Comparison of ENCODE assay signal across 11 mouse cellular contexts in genomic region chr12:105475230-105475911, GRCm38 (mm10). TPM values are rescaled to one million over a fixed set of nuclear protein-coding genes. Genes with fewer than 3 reads are reported as not detected.
DNase-seq lines count a peak whose midpoint lies in the region; ATAC-seq and TF ChIP-seq lines count a peak whose summit lies in the region.
"Had no signal": no experiment of that assay in that cellular context is flagged by ENCODE, and none has a peak within 500 bp of the region (broad histone marks: within the 10 kb centered on the region; RNA-seq: fewer than 3 reads in every experiment).

No protein-coding gene starts in this region.

- H3K4me1 ChIP-seq in forebrain, embryonic 14.5 days (ENCODE audit: control insufficient read depth, insufficient read depth, low read length), result no peaks in the 10 kb centered on the region
- H3K4me1 ChIP-seq in forebrain, embryonic 11.5 days (replicated peaks; ENCODE audit: control insufficient read depth, insufficient read depth, low read length), result no peaks in the 10 kb centered on the region
- H3K4me1 ChIP-seq in hindbrain, embryonic 10.5 days (replicated peaks), result peaks cover 23% of the 10 kb centered on the region
- H3K4me1 ChIP-seq in midbrain, embryonic 10.5 days, result peaks cover 41% of the 10 kb centered on the region
- no peaks in the 10 kb centered on the region for H3K4me1 ChIP-seq in liver, postnatal 0 days (ENCODE audit: insufficient read depth)
- H3K4me1 ChIP-seq: heart, embryonic 15.5 days; liver, embryonic 15.5 days had no signal

- H3K4me2 ChIP-seq in forebrain, embryonic 14.5 days (ENCODE audit: low read length), result no peak overlapping the region
- no peak overlapping the region for H3K4me2 ChIP-seq in forebrain, embryonic 11.5 days (ENCODE audit: low read depth, low read length, severe bottlenecking)
- no peak overlapping the region for H3K4me2 ChIP-seq in liver, postnatal 0 days (ENCODE audit: low read depth, low read length)
- H3K4me2 ChIP-seq: heart, embryonic 15.5 days; liver, embryonic 15.5 days had no signal

- peak; percentile 50; the same call in 1 of the 2 replicates for ATAC-seq in forebrain, embryonic 14.5 days
- ATAC-seq in forebrain, embryonic 11.5 days (replicated peaks; ENCODE audit: low FRiP score), result no peak
- ATAC-seq in liver, postnatal 0 days, result no peak

- no peaks in the 10 kb centered on the region for H3K9me3 ChIP-seq in forebrain, embryonic 14.5 days (replicated peaks; ENCODE audit: control insufficient read depth, low read length)
- H3K9me3 ChIP-seq in forebrain, embryonic 11.5 days (ENCODE audit: control insufficient read depth, low read length), result no peaks in the 10 kb centered on the region
- no peaks in the 10 kb centered on the region for H3K9me3 ChIP-seq in hindbrain, embryonic 10.5 days
- no peaks in the 10 kb centered on the region for H3K9me3 ChIP-seq in midbrain, embryonic 10.5 days (replicated peaks)
- no peaks in the 10 kb centered on the region for H3K9me3 ChIP-seq in liver, postnatal 0 days (ENCODE audit: low read length)
- H3K9me3 ChIP-seq: heart, embryonic 15.5 days; liver, embryonic 15.5 days had no signal

- no peak overlapping the region for H3K27ac ChIP-seq in forebrain, embryonic 14.5 days (ENCODE audit: low read depth, low read length)
- H3K27ac ChIP-seq in forebrain, embryonic 11.5 days (ENCODE audit: low read depth, low read length), result no peak overlapping the region
- H3K27ac ChIP-seq in hindbrain, embryonic 10.5 days, result peak overlapping the region; percentile 5
- peak overlapping the region; percentile 74 for H3K27ac ChIP-seq in midbrain, embryonic 10.5 days (replicated peaks)
- H3K27ac ChIP-seq in liver, postnatal 0 days (ENCODE audit: low read depth), result no peak overlapping the region
- H3K27ac ChIP-seq: heart, embryonic 15.5 days; liver, embryonic 15.5 days had no signal

- no peak overlapping the region for H3K4me3 ChIP-seq in forebrain, embryonic 14.5 days (ENCODE audit: low read depth, low read length)
- H3K4me3 ChIP-seq in forebrain, embryonic 11.5 days (ENCODE audit: low read depth, low read length), result no peak overlapping the region
- H3K4me3 ChIP-seq in hindbrain, embryonic 10.5 days, result no peak overlapping the region
- H3K4me3 ChIP-seq in midbrain, embryonic 10.5 days, result no peak overlapping the region; the same call in 1 of the 2 replicates
- H3K4me3 ChIP-seq in liver, postnatal 0 days (ENCODE audit: low read depth, low read length), result no peak overlapping the region
- H3K4me3 ChIP-seq: heart, embryonic 15.5 days; liver, embryonic 15.5 days had no signal

- no peaks in the 10 kb centered on the region for H3K27me3 ChIP-seq in forebrain, embryonic 14.5 days (replicated peaks; ENCODE audit: control insufficient read depth, insufficient read depth, low read length)
- no peaks in the 10 kb centered on the region for H3K27me3 ChIP-seq in forebrain, embryonic 11.5 days (ENCODE audit: control insufficient read depth, insufficient read depth, low read length)
- H3K27me3 ChIP-seq in hindbrain, embryonic 10.5 days (ENCODE audit: insufficient read depth, poor library complexity, severe bottlenecking), result no peaks in the 10 kb centered on the region
- no peaks in the 10 kb centered on the region for H3K27me3 ChIP-seq in midbrain, embryonic 10.5 days (ENCODE audit: low read depth, poor library complexity, severe bottlenecking)
- no peaks in the 10 kb centered on the region for H3K27me3 ChIP-seq in liver, postnatal 0 days (ENCODE audit: insufficient read depth, low read length)
- H3K27me3 ChIP-seq: heart, embryonic 15.5 days; liver, embryonic 15.5 days had no signal

- DNase-seq in forebrain, embryonic 14.5 days (ENCODE audit: low spot score), result peak; percentile 59
- no peak for DNase-seq in forebrain, embryonic 11.5 days (ENCODE audit: low spot score)
- peak; percentile 79 for DNase-seq in A20 (ENCODE audit: low read depth, low spot score)
- peak; percentile 17 for DNase-seq in hindbrain, embryonic 10.5 days (ENCODE audit: low spot score)
- DNase-seq in midbrain, embryonic 10.5 days (ENCODE audit: low spot score), result peak; percentile 31
- no peak for DNase-seq in liver, postnatal 0 days
- DNase-seq in natural killer cell, adult 2 months (ENCODE audit: low spot score in 2 of 2), result no peak
- no peak for DNase-seq in cerebellum, adult 11-12 months
- DNase-seq: cerebellum, postnatal 14 days had no signal

- 62% methylated on average over 12 of the region's 12 CpGs for WGBS in forebrain, embryonic 14.5 days
- 73% methylated on average over 12 of the region's 12 CpGs for WGBS in forebrain, embryonic 11.5 days
- 63% methylated on average over 12 of the region's 12 CpGs for WGBS in hindbrain, embryonic 10.5 days
- 62% methylated on average over 12 of the region's 12 CpGs for WGBS in midbrain, embryonic 10.5 days
- 65% methylated on average over 12 of the region's 12 CpGs for WGBS in liver, postnatal 0 days (ENCODE audit: insufficient replicate concordance)

- no peak for TF ChIP-seq CTCF in liver, postnatal 0 days (IDR thresholded peaks at IDR 0.05; ENCODE audit: low read depth)

- peaks cover 23% of the 10 kb centered on the region for H3K36me3 ChIP-seq in forebrain, embryonic 14.5 days (ENCODE audit: control insufficient read depth, insufficient read depth, low read length)
- no peaks in the 10 kb centered on the region for H3K36me3 ChIP-seq in forebrain, embryonic 11.5 days (ENCODE audit: control insufficient read depth, insufficient read depth, low read length)
- peaks cover 16% of the 10 kb centered on the region; the same call in 1 of the 2 replicates for H3K36me3 ChIP-seq in hindbrain, embryonic 10.5 days
- peaks cover 10% of the 10 kb centered on the region for H3K36me3 ChIP-seq in midbrain, embryonic 10.5 days
- no peaks in the 10 kb centered on the region for H3K36me3 ChIP-seq in liver, postnatal 0 days (replicated peaks; ENCODE audit: insufficient read depth, low read length)
- H3K36me3 ChIP-seq: heart, embryonic 15.5 days; liver, embryonic 15.5 days had no signal

- TF ChIP-seq EP300 in liver, postnatal 0 days (IDR thresholded peaks at IDR 0.05; ENCODE audit: low read depth), result no peak

- no peak overlapping the region for H3K9ac ChIP-seq in forebrain, embryonic 14.5 days (ENCODE audit: low read length)
- no peak overlapping the region for H3K9ac ChIP-seq in forebrain, embryonic 11.5 days (ENCODE audit: low read length)
- H3K9ac ChIP-seq in liver, postnatal 0 days (replicated peaks), result no peak overlapping the region
- H3K9ac ChIP-seq: heart, embryonic 15.5 days; liver, embryonic 15.5 days had no signal

RNA-seq across cellular contexts. Expression of gene D430019H16Rik, which starts 21.7 kb away (rescaled TPM):
- polyA plus RNA-seq in forebrain, embryonic 14.5 days (2014; fragmentation: Nextera tagmentation; extraction: Ambion mirVana), result 19.4 and 21.7 TPM in 2 replicates
- polyA plus RNA-seq in forebrain, embryonic 11.5 days (2014; fragmentation: Nextera tagmentation; extraction: Ambion mirVana), result 5.3 and 6.1 TPM in 2 replicates
- 2.6 and 3.8 TPM in 2 replicates for polyA plus RNA-seq in hindbrain, embryonic 10.5 days (2016; fragmentation: Nextera tagmentation; extraction: Ambion mirVana)
- polyA plus RNA-seq in midbrain, embryonic 10.5 days (2016; fragmentation: Nextera tagmentation; extraction: Ambion mirVana), result 2.2 and 3.4 TPM in 2 replicates
- polyA plus RNA-seq in liver, postnatal 0 days (2015; fragmentation: Nextera tagmentation; extraction: Ambion mirVana), result 0.05 TPM in 2 replicates

Comparison
In these comparisons a context has a peak if more than half of its experiments do, and no peak if none do; other contexts are left out.
1. DNase-seq: peak in forebrain, embryonic 14.5 days (single experiment), A20 (single experiment), hindbrain, embryonic 10.5 days (single experiment) and midbrain, embryonic 10.5 days (single experiment); none in forebrain, embryonic 11.5 days (single experiment), liver, postnatal 0 days (single experiment), natural killer cell, adult 2 months (0 of 2) and cerebellum, adult 11-12 months (single experiment).
2. H3K27ac ChIP-seq: peak in hindbrain, embryonic 10.5 days (single experiment) and midbrain, embryonic 10.5 days (single experiment); none in forebrain, embryonic 14.5 days (single experiment), forebrain, embryonic 11.5 days (single experiment) and liver, postnatal 0 days (single experiment).